Mouse (Mus musculus) hindbrain, embryonic 12.5 days (tissue): ENCODE data around the gene Ank3. TPM values are rescaled to one million over a fixed set of nuclear protein-coding genes. Genes with fewer than 3 reads are reported as not detected.
A peak's percentile ranks its signal among the peaks of the same experiment; 100 is the strongest.

Experiments
- ATAC-seq: fragments of 200-750 bp; cut with Nextera tagmentation; 2 replicates; pipeline ENCODE4 v1.8.0; 2017; ENCODE audit warnings: moderate TSS enrichment; ENCODE audit not compliant: low FRiP score
- H3K27ac ChIP-seq: fragments of 300-500 bp; sonication (generic); 2 replicates; pipeline ENCODE4 v1.5.1; 2016; ENCODE audit warnings: mild to moderate bottlenecking
- H3K27me3 ChIP-seq: fragments of 300-500 bp; sonication (generic); 2 replicates; pipeline ENCODE4 v1.6.1; 2016; ENCODE audit warnings: mild to moderate bottlenecking
- H3K36me3 ChIP-seq: fragments of 300-500 bp; sonication (generic); 2 replicates; pipeline ENCODE4 v1.6.1; 2016; ENCODE audit warnings: mild to moderate bottlenecking
- H3K4me1 ChIP-seq: fragments of 300-500 bp; sonication (generic); 2 replicates; pipeline ENCODE4 v1.6.1; 2016
- H3K4me2 ChIP-seq: fragments of 300-500 bp; sonication (generic); replicated peaks from 2 replicates; pipeline ENCODE4 v1.6.1; 2016; ENCODE audit warnings: mild to moderate bottlenecking
- H3K4me3 ChIP-seq: fragments of 300-500 bp; sonication (generic); 2 replicates; pipeline ENCODE4 v1.5.1; 2016; ENCODE audit warnings: mild to moderate bottlenecking
- H3K9ac ChIP-seq: fragments of 300-500 bp; sonication (generic); 2 replicates; pipeline ENCODE4 v1.6.1; 2016; ENCODE audit warnings: mild to moderate bottlenecking, moderate library complexity
- H3K9me3 ChIP-seq: fragments of 300-500 bp; sonication (generic); replicated peaks from 2 replicates; pipeline ENCODE4 v1.6.1; 2016; ENCODE audit warnings: mild to moderate bottlenecking
- WGBS: fragments of 180-500 bp; shearing (Covaris S2); methylation state at CpG from one replicate; pipeline ENCODE4 v1.1.7; 2016; 5-methylcytosine and 5-hydroxymethylcytosine counted together
- polyA plus RNA-seq: library from polyadenylated mRNA; unstranded; fragments of >200 nt; fragmentation: Nextera tagmentation; extraction: Ambion mirVana; gene quantifications from 2 replicates; pipeline ENCODE4 v1.2.1, GENCODE M21; 2016

Ank3 gene
- polyA plus RNA-seq, 1 experiment from 2014 or later: 91.0 TPM

GRCm38 (mm10) chr10:69620692-69621382, 222.3 kb downstream of the Ank3 start:
- Histone ChIP-seq H3K4me3 (no peak overlapping the region), H3K4me1 (no peaks in the 10 kb centered on the region), H3K27ac (no peak overlapping the region), H3K36me3 (no peaks in the 10 kb centered on the region), H3K9ac (no peak overlapping the region), H3K27me3 (no peaks in the 10 kb centered on the region), H3K4me2 (no peak overlapping the region), H3K9me3 (no peaks in the 10 kb centered on the region)
- ATAC-seq: no peak
- 76% methylated on average over 7 of the region's 7 CpGs for WGBS

GRCm38 (mm10) chr10:69627767-69628166, 229.2 kb downstream of the Ank3 start:
- H3K9me3 ChIP-seq: no peaks in the 10 kb centered on the region
- no peak overlapping the region for H3K4me3 ChIP-seq
- 85% methylated on average over 3 of the region's 3 CpGs for WGBS
- ATAC-seq: no peak
- no peaks in the 10 kb centered on the region for H3K27me3 ChIP-seq
- H3K4me1 ChIP-seq: peaks cover 8% of the 10 kb centered on the region
- no peak overlapping the region for H3K27ac ChIP-seq
- no peak overlapping the region for H3K4me2 ChIP-seq
- no peaks in the 10 kb centered on the region for H3K36me3 ChIP-seq
- H3K9ac ChIP-seq: no peak overlapping the region

- Histone ChIP-seq H3K27me3 (no peaks in the 10 kb centered on the region), H3K9ac (no peak overlapping the region), H3K36me3 (no peaks in the 10 kb centered on the region), H3K9me3 (no peaks in the 10 kb centered on the region), H3K27ac (no peak overlapping the region), H3K4me3 (no peak overlapping the region), H3K4me1 (peaks cover 8% of the 10 kb centered on the region), H3K4me2 (no peak overlapping the region)
- ATAC-seq: no peak
- WGBS: 53% methylated on average over 6 of the region's 6 CpGs
Observed at GRCm38 (mm10) chr10:69628743-69629142, 230.2 kb downstream of the Ank3 start.

- Histone ChIP-seq H3K9me3 (no peaks in the 10 kb centered on the region), H3K27ac (no peak overlapping the region; the same call in 1 of the 2 replicates), H3K4me3 (no peak overlapping the region), H3K4me1 (peaks cover 29% of the 10 kb centered on the region), H3K4me2 (no peak overlapping the region), H3K36me3 (no peaks in the 10 kb centered on the region), H3K27me3 (no peaks in the 10 kb centered on the region), H3K9ac (no peak overlapping the region)
- 59% methylated on average over 7 of the region's 7 CpGs for WGBS
- no peak for ATAC-seq
Observed at GRCm38 (mm10) chr10:69630802-69631388, 232.3 kb downstream of the Ank3 start.

- no peaks in the 10 kb centered on the region for H3K36me3 ChIP-seq
- H3K4me1 ChIP-seq: peaks cover 48% of the 10 kb centered on the region
- no peak overlapping the region for H3K4me2 ChIP-seq
- no peak for ATAC-seq
- H3K9ac ChIP-seq: no peak overlapping the region
- H3K27ac ChIP-seq: no peak overlapping the region
- H3K4me3 ChIP-seq: no peak overlapping the region
- H3K27me3 ChIP-seq: no peaks in the 10 kb centered on the region
- 84% methylated on average over 8 of the region's 8 CpGs for WGBS
- no peaks in the 10 kb centered on the region for H3K9me3 ChIP-seq
Observed at GRCm38 (mm10) chr10:69632885-69633284, 234.3 kb downstream of the Ank3 start.

GRCm38 (mm10) chr10:69634891-69635290, 236.3 kb downstream of the Ank3 start:
- no peak overlapping the region for H3K4me2 ChIP-seq
- H3K27me3 ChIP-seq: no peaks in the 10 kb centered on the region
- peaks cover 51% of the 10 kb centered on the region for H3K4me1 ChIP-seq
- H3K27ac ChIP-seq: peak overlapping the region; percentile 72
- no peak overlapping the region for H3K4me3 ChIP-seq
- ATAC-seq: peak; percentile 27; the same call in 1 of the 2 replicates
- no peak overlapping the region for H3K9ac ChIP-seq
- 68% methylated on average over 5 of the region's 5 CpGs for WGBS
- H3K36me3 ChIP-seq: no peaks in the 10 kb centered on the region
- H3K9me3 ChIP-seq: no peaks in the 10 kb centered on the region

GRCm38 (mm10) chr10:69635910-69636656, 237.5 kb downstream of the Ank3 start:
- 47% methylated on average over 11 of the region's 11 CpGs for WGBS
- no peak overlapping the region for H3K4me3 ChIP-seq
- H3K27me3 ChIP-seq: no peaks in the 10 kb centered on the region
- H3K9me3 ChIP-seq: no peaks in the 10 kb centered on the region
- H3K36me3 ChIP-seq: no peaks in the 10 kb centered on the region
- H3K4me1 ChIP-seq: peaks cover 47% of the 10 kb centered on the region
- H3K9ac ChIP-seq: no peak overlapping the region
- peak overlapping the region; percentile 72 for H3K27ac ChIP-seq
- ATAC-seq: peak; percentile 51
- no peak overlapping the region for H3K4me2 ChIP-seq

GRCm38 (mm10) chr10:69639138-69639537, 240.6 kb downstream of the Ank3 start:
- WGBS: 89% methylated on average over 6 of the region's 6 CpGs

GRCm38 (mm10) chr10:69640617-69641016, 242.0 kb downstream of the Ank3 start:
- Histone ChIP-seq H3K4me1 (peaks cover 33% of the 10 kb centered on the region), H3K27me3 (no peaks in the 10 kb centered on the region), H3K36me3 (no peaks in the 10 kb centered on the region), H3K27ac (no peak overlapping the region), H3K9ac (no peak overlapping the region), H3K9me3 (no peaks in the 10 kb centered on the region), H3K4me2 (no peak overlapping the region), H3K4me3 (no peak overlapping the region)
- no peak for ATAC-seq
- WGBS: 71% methylated on average over 4 of the region's 4 CpGs

More at GRCm38 (mm10) chr10:69639138-69639537, 240.6 kb downstream of the Ank3 start:
- no peaks in the 10 kb centered on the region for H3K9me3 ChIP-seq
- no peaks in the 10 kb centered on the region for H3K27me3 ChIP-seq
- H3K36me3 ChIP-seq: no peaks in the 10 kb centered on the region
- peaks cover 48% of the 10 kb centered on the region for H3K4me1 ChIP-seq
- H3K4me3 ChIP-seq: no peak overlapping the region
- ATAC-seq: no peak
- no peak overlapping the region for H3K4me2 ChIP-seq
- H3K27ac ChIP-seq: no peak overlapping the region
- no peak overlapping the region for H3K9ac ChIP-seq

GRCm38 (mm10) chr10:69643481-69643880, 244.9 kb downstream of the Ank3 start:
- Histone ChIP-seq H3K4me2 (no peak overlapping the region), H3K9ac (no peak overlapping the region), H3K9me3 (no peaks in the 10 kb centered on the region), H3K4me1 (peaks cover 11% of the 10 kb centered on the region; the same call in 1 of the 2 replicates), H3K36me3 (no peaks in the 10 kb centered on the region), H3K27ac (no peak overlapping the region), H3K27me3 (no peaks in the 10 kb centered on the region), H3K4me3 (no peak overlapping the region)
- no peak for ATAC-seq
- 56% methylated on average over 3 of the region's 3 CpGs for WGBS

- no peak for ATAC-seq
- 85% methylated on average over 6 of the region's 6 CpGs for WGBS
- Histone ChIP-seq H3K27ac (no peak overlapping the region), H3K4me1 (peaks cover 15% of the 10 kb centered on the region; the same call in 1 of the 2 replicates), H3K4me2 (no peak overlapping the region), H3K4me3 (no peak overlapping the region), H3K9ac (no peak overlapping the region), H3K9me3 (no peaks in the 10 kb centered on the region), H3K36me3 (no peaks in the 10 kb centered on the region), H3K27me3 (no peaks in the 10 kb centered on the region)
Observed at GRCm38 (mm10) chr10:69643986-69644385, 245.4 kb downstream of the Ank3 start.

GRCm38 (mm10) chr10:69645311-69645802, 246.8 kb downstream of the Ank3 start:
- Histone ChIP-seq H3K9me3 (no peaks in the 10 kb centered on the region), H3K4me1 (peaks cover 24% of the 10 kb centered on the region), H3K36me3 (no peaks in the 10 kb centered on the region), H3K9ac (no peak overlapping the region), H3K4me3 (no peak overlapping the region), H3K27me3 (no peaks in the 10 kb centered on the region), H3K4me2 (no peak overlapping the region), H3K27ac (no peak overlapping the region)
- 94% methylated on average over 5 of the region's 5 CpGs for WGBS
- no peak for ATAC-seq
